Mouse (Mus musculus) bone marrow, adult 2 months (tissue): ENCODE results near the gene Myh11.

ENCODE experiments used
- CTCF ChIP-seq: fragments of 200-500 bp; IDR thresholded peaks from 2 replicates; pipeline ENCODE4 v1.5.1; 2011; ENCODE audit warnings: low read length, control low read depth; ENCODE audit not compliant: control insufficient read depth, insufficient read depth
- POLR2A ChIP-seq: fragments of 200-500 bp; IDR thresholded peaks from 2 replicates; pipeline ENCODE4 v1.6.1; 2011; ENCODE audit warnings: low read depth, mild to moderate bottlenecking, control low read depth, low read length, borderline replicate concordance; ENCODE audit not compliant: control insufficient read depth

GRCm38 (mm10) chr16:14296544-14297124 lies 5.5 kb upstream of the Myh11 start:
- TF ChIP-seq CTCF (no peak), POLR2A (no peak)
